Mouse (Mus musculus) CH12.LX (cell line): ENCODE measurements around the gene Vsir. TPM values are rescaled to one million over a fixed set of nuclear protein-coding genes. Genes with fewer than 3 reads are reported as not detected.

ENCODE experiments used
- DNase-seq: peaks from one replicate; pipeline ENCODE4 v3.0.0-alpha.2; 2013; ENCODE audit errors: extremely low read depth
- H3K27ac ChIP-seq: 2 replicates; pipeline ENCODE4 v1.5.1; 2012; ENCODE audit warnings: low read depth, mild to moderate bottlenecking, control low read depth, moderate library complexity; ENCODE audit not compliant: insufficient read depth
- H3K27me3 ChIP-seq: replicated peaks from 2 replicates; pipeline ENCODE3; 2012; ENCODE audit warnings: inconsistent platforms
- H3K36me3 ChIP-seq, 2 experiments: replicated peaks in 1 of 2; 2 replicates each; pipeline versions ENCODE3 to v1.6.1; 2012; ENCODE audit warnings: inconsistent platforms in 1 of 2, low read length in 1 of 2, mild to moderate bottlenecking in 1 of 2, mixed read lengths in 1 of 2, moderate library complexity in 1 of 2; ENCODE audit not compliant: control insufficient read depth in 1 of 2, insufficient read depth in 1 of 2
- H3K4me1 ChIP-seq, 2 experiments: 2 replicates each; pipeline ENCODE4 v1.6.1; 2012; ENCODE audit warnings: inconsistent platforms in 1 of 2, moderate library complexity in 1 of 2; ENCODE audit not compliant: insufficient read depth in 2 of 2, control insufficient read depth in 1 of 2
- H3K4me2 ChIP-seq: 2 replicates; pipeline ENCODE4 v1.6.1; 2012; ENCODE audit warnings: low read depth, mild to moderate bottlenecking, control low read depth; ENCODE audit not compliant: poor library complexity, insufficient read depth, severe bottlenecking
- H3K4me3 ChIP-seq, 3 experiments: fragments of 150-350 bp in 1 of 3; sonication (generic) in 1 of 3; replicated peaks in 1 of 3; 2 replicates each; pipeline versions ENCODE3 to v1.5.1; 2011 to 2012; ENCODE audit warnings: low read depth in 2 of 3, low read length in 2 of 3, mild to moderate bottlenecking in 2 of 3, moderate library complexity in 2 of 3, control low read depth in 1 of 3, improper control_type of control experiment in 1 of 3, inconsistent platforms in 1 of 3, mixed read lengths in 1 of 3; ENCODE audit not compliant: poor library complexity in 1 of 3
- H3K79me2 ChIP-seq: replicated peaks from 2 replicates; pipeline ENCODE4 v1.6.1; 2012; ENCODE audit warnings: mild to moderate bottlenecking, moderate library complexity; ENCODE audit not compliant: control insufficient read depth, poor library complexity, insufficient read depth, severe bottlenecking; ENCODE audit errors: extremely low read depth
- H3K9ac ChIP-seq: 2 replicates; pipeline ENCODE4 v1.6.1; 2012; ENCODE audit warnings: low read depth, mild to moderate bottlenecking, control low read depth, moderate library complexity; ENCODE audit not compliant: insufficient read depth
- H3K9me3 ChIP-seq: replicated peaks from 2 replicates; pipeline ENCODE3; 2012; ENCODE audit warnings: low read length, inconsistent platforms, mixed read lengths
- BHLHE40 ChIP-seq: IDR thresholded peaks from 2 replicates; pipeline ENCODE4 v1.6.1; 2011; ENCODE audit warnings: mild to moderate bottlenecking, low read depth, low read length, improper control_type of control experiment
- CHD2 ChIP-seq: IDR thresholded peaks from 2 replicates; pipeline ENCODE4 v1.6.1; 2011; ENCODE audit warnings: low read length, improper control_type of control experiment
- CTCF ChIP-seq, 2 experiments: IDR thresholded peaks in 1 of 2; conservative IDR thresholded peaks in 1 of 2; 2 replicates each; pipeline ENCODE4 v1.5.1; 2011 to 2012; ENCODE audit warnings: low read depth in 2 of 2, low read length in 2 of 2, improper control_type of control experiment in 1 of 2, inconsistent platforms in 1 of 2, mild to moderate bottlenecking in 1 of 2, moderate library complexity in 1 of 2
- ETS1 ChIP-seq: conservative IDR thresholded peaks from 2 replicates; pipeline ENCODE4 v1.6.1; 2012; ENCODE audit warnings: low read depth, mild to moderate bottlenecking, inconsistent platforms, low read length, improper control_type of control experiment, moderate library complexity
- HCFC1 ChIP-seq: IDR thresholded peaks from 2 replicates; pipeline ENCODE4 v1.6.1; 2012; ENCODE audit warnings: low read depth, mild to moderate bottlenecking, inconsistent platforms, low read length, improper control_type of control experiment
- KAT2A ChIP-seq: IDR thresholded peaks from 2 replicates; pipeline ENCODE4 v1.6.1; 2012; ENCODE audit warnings: low read length, improper control_type of control experiment, inconsistent platforms; ENCODE audit not compliant: insufficient replicate concordance
- MAFK ChIP-seq: IDR thresholded peaks from 2 replicates; pipeline ENCODE4 v1.6.1; 2011; ENCODE audit warnings: low read length, improper control_type of control experiment; ENCODE audit not compliant: insufficient replicate concordance
- MAZ ChIP-seq: IDR thresholded peaks from 2 replicates; pipeline ENCODE4 v1.6.1; 2012; ENCODE audit warnings: low read depth, mild to moderate bottlenecking, inconsistent platforms, low read length, improper control_type of control experiment, moderate library complexity
- MEF2A ChIP-seq: IDR thresholded peaks from 2 replicates; pipeline ENCODE4 v1.6.1; 2014; ENCODE audit warnings: low read depth, mild to moderate bottlenecking, inconsistent platforms, low read length, improper control_type of control experiment, borderline replicate concordance
- NELFE ChIP-seq: IDR thresholded peaks from 2 replicates; pipeline ENCODE4 v1.6.1; 2011; ENCODE audit warnings: low read depth, low read length, improper control_type of control experiment
- POLR2A ChIP-seq: IDR thresholded peaks from 2 replicates; pipeline ENCODE4 v1.6.1; 2011; ENCODE audit warnings: low read depth, mild to moderate bottlenecking, improper control_type of control experiment, low read length
- RAD21 ChIP-seq: IDR thresholded peaks from 2 replicates; pipeline ENCODE4 v1.6.1; 2011; ENCODE audit warnings: low read depth, mild to moderate bottlenecking, low read length, improper control_type of control experiment, moderate library complexity
- RCOR1 ChIP-seq: conservative IDR thresholded peaks from 2 replicates; pipeline ENCODE4 v1.6.1; 2012; ENCODE audit warnings: low read depth, mild to moderate bottlenecking, inconsistent platforms, low read length, improper control_type of control experiment
- SMC3 ChIP-seq: IDR thresholded peaks from 2 replicates; pipeline ENCODE4 v1.6.1; 2011; ENCODE audit warnings: low read depth, low read length, improper control_type of control experiment
- UBTF ChIP-seq: IDR thresholded peaks from 2 replicates; pipeline ENCODE4 v1.6.1; 2012; ENCODE audit warnings: low read depth, mild to moderate bottlenecking, inconsistent platforms, low read length, improper control_type of control experiment, moderate library complexity
- USF1 ChIP-seq: IDR thresholded peaks from 2 replicates; pipeline ENCODE4 v1.6.1; 2014; ENCODE audit warnings: low read depth, mild to moderate bottlenecking, inconsistent platforms, low read length, improper control_type of control experiment
- ZC3H11A ChIP-seq: IDR thresholded peaks from 2 replicates; pipeline ENCODE4 v1.6.1; 2012; ENCODE audit warnings: low read depth, mild to moderate bottlenecking, inconsistent platforms, low read length, improper control_type of control experiment
- ZMIZ1 ChIP-seq: IDR thresholded peaks from 2 replicates; pipeline ENCODE4 v1.6.1; 2012; ENCODE audit warnings: low read depth, mild to moderate bottlenecking, inconsistent platforms, low read length, improper control_type of control experiment
- ZNF384 ChIP-seq: IDR thresholded peaks from 2 replicates; pipeline ENCODE4 v1.6.1; 2012; ENCODE audit warnings: low read depth, low read length, improper control_type of control experiment, inconsistent platforms
- dilution Hi-C: fragments of 300-500 bp; cut with MboI; formaldehyde crosslinking; loops from 2 replicates; pipeline ENCODE4 v1.14.3; 2020; ENCODE audit warnings: low sequenced_read_pairs; ENCODE audit not compliant: extremely low pct_unique_long_range_greater_than_20kb, extremely low pct_ligation_motif_present
- in situ Hi-C: fragments of 300-500 bp; cut with MboI; formaldehyde crosslinking; loops from 3 replicates; pipeline ENCODE4 v1.14.3; 2019; ENCODE audit warnings: low sequenced_read_pairs, low pct_ligation_motif_present, low pct_unique_long_range_greater_than_20kb, mixed read lengths
- polyA plus RNA-seq: library from polyadenylated mRNA; unstranded; fragments of >175 nt; gene quantifications from 2 replicates; pipeline ENCODE4 v1.2.1, GENCODE M21; 2012; ENCODE audit warnings: low read depth; ENCODE audit not compliant: insufficient read length
- total RNA-seq, 2 experiments: library from RNA; depleted of rRNA; stranded (reverse); fragments of 300-350 nt in 1 of 2; fragments of >200 nt in 1 of 2; gene quantifications; 2 replicates each; pipeline ENCODE4 v1.2.3; 2012 to 2014

Gene Vsir
- total and polyA plus RNA-seq, 3 experiments: 4.7 to 9.5 (median 5.5) TPM

DNA sequence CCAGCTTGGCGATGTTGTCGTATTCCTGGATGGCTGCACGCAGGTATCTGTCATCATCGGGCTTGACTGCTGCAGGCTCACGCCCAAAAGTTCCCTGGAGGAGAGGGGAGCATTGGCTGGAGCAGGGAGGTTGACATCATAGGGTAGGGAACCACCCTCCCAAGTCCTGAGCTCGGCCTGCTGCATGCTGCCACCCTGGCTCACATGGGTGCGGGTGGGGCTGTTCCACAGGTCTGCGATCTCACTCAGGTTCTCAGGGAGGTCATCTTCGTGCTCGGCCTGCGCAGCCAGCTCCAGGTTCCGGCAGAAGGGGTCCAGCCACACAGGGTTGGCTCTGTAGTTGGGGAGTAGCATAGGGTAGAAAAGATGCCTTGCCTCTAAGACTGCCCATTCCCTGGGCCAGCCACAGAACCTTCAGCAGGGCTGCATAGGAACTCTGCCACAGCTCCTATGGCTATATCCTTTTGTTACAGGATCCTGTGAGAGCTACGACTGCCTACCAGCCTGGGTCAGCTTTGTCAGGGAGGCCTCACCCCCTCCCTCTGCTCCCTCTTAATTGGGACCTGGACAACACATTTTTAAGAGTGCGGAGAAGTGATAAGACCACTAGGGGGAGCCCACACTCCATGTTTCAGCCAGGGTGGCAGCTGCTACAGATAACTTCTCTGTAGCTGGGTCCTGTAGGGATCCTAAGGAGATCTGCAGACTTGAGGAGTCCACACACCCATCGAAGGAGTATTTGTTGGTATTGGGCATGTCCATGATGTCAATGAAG is 41.6 kb upstream of the Vsir start:
- peak; percentile 78 for DNase-seq
- H3K9me3 ChIP-seq: no peaks in the 10 kb centered on the region
- peaks cover 36 to 56% of the 10 kb centered on the region in 2 experiments for H3K36me3 ChIP-seq
- H3K9ac ChIP-seq: no peak overlapping the region
- H3K4me3 ChIP-seq: no peak overlapping the region
- no peaks in the 10 kb centered on the region for H3K79me2 ChIP-seq
- no peak overlapping the region for H3K27ac ChIP-seq
- dilution Hi-C loops (no loop called here), in situ Hi-C loops (loop anchor here (5.0 to 10.0 kb wide), 3 partner anchors 87 to 450 kb away; partner anchors contain the start of genes Cdh23 and Slc29a3)
- TF ChIP-seq KAT2A: no peak
- TF ChIP-seq MAFK: no peak
- peak; percentile 93 for TF ChIP-seq SMC3
- TF ChIP-seq ZMIZ1: no peak
- TF ChIP-seq ZC3H11A: peak; percentile 76; the same call in 1 of the 2 replicates
- TF ChIP-seq MEF2A: no peak
- TF ChIP-seq ETS1: no peak
- peak; percentile 83 to 96 for TF ChIP-seq CTCF (conservative IDR thresholded peaks at IDR 0.05 in 1 of 2, IDR thresholded peaks at IDR 0.05 in 1 of 2; ENCODE audit: low read depth in 2 of 2, low read length in 2 of 2)
- peak; percentile 97 for TF ChIP-seq RAD21
- 0 out of 2 replicates have a peak, but pooled peaks have one; percentile 52 for TF ChIP-seq MAZ
- TF ChIP-seq CHD2: no peak
- no peak for TF ChIP-seq ZNF384
- no peak for TF ChIP-seq USF1
- H3K27me3 ChIP-seq: no peaks in the 10 kb centered on the region
- peaks cover 0 to 14% of the 10 kb centered on the region in 2 experiments; a peak in 2 of 4 replicates for H3K4me1 ChIP-seq
- H3K4me2 ChIP-seq: no peak overlapping the region

DNA sequence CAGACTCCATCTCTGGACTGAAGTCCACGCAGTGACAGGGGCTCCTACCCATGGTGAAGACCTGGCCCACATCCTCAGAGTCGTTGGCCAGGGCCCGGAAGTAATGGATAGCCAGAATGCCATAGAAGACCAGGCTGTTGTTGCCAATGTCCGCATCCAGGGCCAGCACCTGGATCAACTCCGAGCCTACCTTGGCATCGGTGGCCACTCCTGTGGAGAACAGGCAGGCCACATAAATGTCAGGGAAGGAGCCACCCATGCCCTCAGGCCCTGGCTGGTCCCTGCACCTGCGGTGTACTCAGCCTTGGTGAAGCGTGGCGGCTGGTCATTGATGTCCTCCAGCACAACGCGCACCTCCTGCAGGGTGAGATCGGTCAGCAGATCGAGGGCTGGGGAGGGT is 36.0 kb upstream of the Vsir start:
- TF ChIP-seq UBTF: no peak
- no peak for TF ChIP-seq USF1
- no peak for TF ChIP-seq RCOR1
- no peak for TF ChIP-seq MAFK
- no peak for TF ChIP-seq ZNF384
- no peak for TF ChIP-seq NELFE
- TF ChIP-seq RAD21: no peak
- TF ChIP-seq HCFC1: no peak
- no peak for TF ChIP-seq MEF2A
- no peak for TF ChIP-seq POLR2A
- no peak for TF ChIP-seq ZMIZ1
- TF ChIP-seq BHLHE40: no peak
- no peak for TF ChIP-seq SMC3
- TF ChIP-seq, all 38 proteins: peak for 0
- H3K36me3 ChIP-seq: peaks cover 0 to 9% of the 10 kb centered on the region in 2 experiments
- in situ Hi-C loops (no loop called here), dilution Hi-C loops (no loop called here)
- H3K4me3 ChIP-seq: no peak overlapping the region
- H3K79me2 ChIP-seq: no peaks in the 10 kb centered on the region
- no peak for DNase-seq
- H3K9ac ChIP-seq: no peak overlapping the region
- no peaks in the 10 kb centered on the region for H3K9me3 ChIP-seq
- H3K27me3 ChIP-seq: peaks cover 2% of the 10 kb centered on the region
- H3K27ac ChIP-seq: no peak overlapping the region
- H3K4me2 ChIP-seq: no peak overlapping the region
- H3K4me1 ChIP-seq: peaks cover 0 to 6% of the 10 kb centered on the region in 2 experiments; a peak in 1 of 4 replicates
